Mouse (Mus musculus) C2C12 (cell line): ENCODE results near the gene Zfp990. TPM values are rescaled to one million over a fixed set of nuclear protein-coding genes. Genes with fewer than 3 reads are reported as not detected.
"Not testable (repeated sequence)": the region's sequence is repeated elsewhere in the genome, so short reads cannot be mapped to it uniquely, and the experiment has no call there.

Source experiments
- H3K27me3 ChIP-seq: one replicate; pipeline ENCODE4 v1.6.1; 2011; ENCODE audit not compliant: control insufficient read depth, insufficient read depth, insufficient read length
- H3K36me3 ChIP-seq: one replicate; pipeline ENCODE4 v1.6.1; 2011; ENCODE audit not compliant: control insufficient read depth, insufficient read depth
- H3K4me3 ChIP-seq: one replicate; pipeline ENCODE4 v1.5.1; 2011; ENCODE audit warnings: mild to moderate bottlenecking, control low read depth; ENCODE audit not compliant: poor library complexity, insufficient read depth, severe bottlenecking
- H3K79me2 ChIP-seq: one replicate; pipeline ENCODE4 v1.6.1; 2011; ENCODE audit not compliant: control insufficient read depth, insufficient read depth
- H3K79me3 ChIP-seq: one replicate; pipeline ENCODE4 v1.6.1; 2011; ENCODE audit warnings: low read depth, control low read depth
- H3ac ChIP-seq: one replicate; pipeline ENCODE3; 2011; ENCODE audit warnings: low read depth; ENCODE audit not compliant: control insufficient read depth, insufficient read length
- CEBPB ChIP-seq: IDR thresholded peaks from one replicate; pipeline ENCODE4 v1.6.1; 2011; ENCODE audit warnings: low read depth, mild to moderate bottlenecking, control low read depth, moderate library complexity
- CTCF ChIP-seq: IDR thresholded peaks from one replicate; pipeline ENCODE4 v1.5.1; 2011; ENCODE audit not compliant: control insufficient read depth, insufficient read depth, insufficient read length
- FOSL1 ChIP-seq: IDR thresholded peaks from one replicate; pipeline ENCODE4 v1.8.0; 2011; ENCODE audit warnings: mild to moderate bottlenecking, low read length; ENCODE audit not compliant: poor library complexity, insufficient read depth, severe bottlenecking
- MAX ChIP-seq: IDR thresholded peaks from one replicate; pipeline ENCODE4 v1.6.1; 2011; ENCODE audit warnings: mild to moderate bottlenecking, control low read depth
- MYOD1 ChIP-seq: IDR thresholded peaks from one replicate; pipeline ENCODE4 v1.6.1; 2011; ENCODE audit warnings: low read depth; ENCODE audit not compliant: control insufficient read depth, insufficient read length
- MYOG ChIP-seq: IDR thresholded peaks from one replicate; pipeline ENCODE4 v1.6.1; 2011; ENCODE audit not compliant: control insufficient read depth, insufficient read length; ENCODE audit errors: extremely low read depth
- USF1 ChIP-seq: IDR thresholded peaks from one replicate; pipeline ENCODE4 v1.6.1; 2011; ENCODE audit warnings: low read depth, mild to moderate bottlenecking, control low read depth, moderate library complexity
- long read RNA-seq, 2 experiments: library from polyadenylated mRNA; unstranded; transcript quantifications; one replicate each; pipeline ENCODE4 v2.0.0; 2019 to 2020
- polyA plus RNA-seq: library from polyadenylated mRNA; unstranded; fragments of >200 nt; fragmentation: generic; extraction: Trizol; gene quantifications from one replicate; pipeline ENCODE4 v1.2.1, GENCODE M21; 2012; ENCODE audit warnings: missing spikeins

Gene Zfp990
- 0.08 TPM for polyA plus RNA-seq
- long read RNA-seq, experiment 1 = 0 reads
- long read RNA-seq, experiment 2, partial matches to known transcripts = 0 of 1 reads
- long read RNA-seq, experiment 2, other reads (novel, unspliced or antisense) = 0 of 1 reads

DNA sequence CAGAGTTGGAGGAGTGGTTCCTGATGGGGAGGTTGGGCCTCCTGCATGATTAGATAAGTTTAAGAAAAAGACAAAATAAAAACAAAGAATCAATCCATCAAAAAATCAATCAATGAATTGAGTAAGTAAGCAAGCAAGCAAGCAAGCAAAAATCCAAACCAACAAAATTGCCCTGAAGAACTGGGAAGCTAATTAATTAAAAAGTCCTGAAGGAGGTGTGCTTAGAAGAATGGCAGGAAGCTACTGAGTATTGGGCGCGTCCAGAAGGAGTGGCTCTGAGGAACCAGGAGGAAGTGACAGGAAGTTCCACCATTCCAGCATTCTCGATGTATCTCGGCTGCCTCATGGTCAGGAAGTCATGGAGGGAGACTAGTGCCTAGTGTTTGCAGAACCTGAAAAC, at the start of gene Zfp990:
Gene Zfp990, plus strand, starts transcription at position 301 of the 400 bp plus-strand sequence.
- H3ac ChIP-seq, H3K4me3 ChIP-seq, H3K79me2 ChIP-seq, H3K36me3 ChIP-seq, H3K79me3 ChIP-seq, H3K27me3 ChIP-seq: not testable (repeated sequence)

DNA sequence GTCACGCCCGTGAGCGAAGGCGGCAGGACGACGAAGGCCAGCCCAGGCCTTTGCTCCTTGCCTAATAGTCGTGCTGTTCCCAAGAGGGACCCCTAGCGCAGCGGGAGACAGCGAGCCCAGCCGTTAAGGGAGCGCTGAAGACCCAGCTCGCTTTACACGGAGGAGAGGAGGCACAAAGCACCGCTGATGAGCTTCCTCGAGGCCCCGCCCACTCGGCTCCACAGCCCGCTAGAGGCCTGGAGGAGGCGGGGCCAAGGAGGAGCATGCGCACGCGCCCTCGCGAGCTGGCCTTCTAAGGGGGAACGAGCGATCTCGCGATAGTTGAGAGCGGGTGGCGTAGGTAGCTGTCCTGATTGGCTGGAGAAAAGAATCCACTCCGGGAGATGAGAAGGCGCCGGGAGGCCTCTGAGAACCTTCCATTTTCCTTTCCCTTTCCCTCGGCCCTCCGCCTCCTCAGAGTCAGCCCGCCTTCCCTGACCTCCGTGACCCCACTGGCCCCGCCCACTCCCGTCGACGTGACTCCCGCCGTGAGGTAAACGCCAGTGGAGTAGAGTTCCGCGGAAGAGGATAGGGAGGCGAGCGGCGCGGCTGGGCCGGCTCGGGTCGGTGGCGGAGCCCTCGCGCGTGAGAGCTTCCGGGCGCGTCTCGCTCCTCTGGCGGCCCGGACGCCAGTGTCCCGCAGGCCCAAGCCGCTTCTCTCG, 46.9 kb upstream of the Zfp990 start:
- not testable (repeated sequence) for H3K27me3 ChIP-seq, H3K79me2 ChIP-seq, H3K4me3 ChIP-seq, H3K79me3 ChIP-seq, H3K36me3 ChIP-seq, H3ac ChIP-seq

DNA sequence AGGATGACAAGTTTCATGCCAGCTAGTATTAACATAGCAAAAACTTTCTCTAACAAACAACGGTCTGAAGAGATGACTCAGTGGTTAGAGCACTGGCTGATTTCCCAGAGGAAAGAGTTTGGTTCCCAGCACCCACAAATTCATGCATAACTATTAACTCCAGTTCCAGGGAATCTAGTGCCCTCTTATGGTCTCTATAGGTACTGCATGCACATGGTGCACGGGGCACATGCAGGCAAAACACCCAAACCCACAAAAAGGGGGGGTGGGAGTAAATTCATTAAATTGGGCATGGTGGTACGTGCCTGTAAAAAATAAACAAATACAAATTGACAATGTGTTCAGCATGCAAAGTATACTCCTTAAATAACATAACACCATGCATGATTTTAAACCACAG, 32.4 kb upstream of the Zfp990 start:
- H3K79me3 ChIP-seq = no peaks in the 10 kb centered on the region
- H3K36me3 ChIP-seq = no peaks in the 10 kb centered on the region
- H3K27me3 ChIP-seq = no peaks in the 10 kb centered on the region
- no peaks in the 10 kb centered on the region for H3K79me2 ChIP-seq
- H3ac ChIP-seq = no peak overlapping the region
- TF ChIP-seq USF1 (no peak), FOSL1 (no peak), CTCF (no peak), MYOG (no peak), MYOD1 (no peak), CEBPB (no peak), MAX (no peak)
- no peak overlapping the region for H3K4me3 ChIP-seq

DNA sequence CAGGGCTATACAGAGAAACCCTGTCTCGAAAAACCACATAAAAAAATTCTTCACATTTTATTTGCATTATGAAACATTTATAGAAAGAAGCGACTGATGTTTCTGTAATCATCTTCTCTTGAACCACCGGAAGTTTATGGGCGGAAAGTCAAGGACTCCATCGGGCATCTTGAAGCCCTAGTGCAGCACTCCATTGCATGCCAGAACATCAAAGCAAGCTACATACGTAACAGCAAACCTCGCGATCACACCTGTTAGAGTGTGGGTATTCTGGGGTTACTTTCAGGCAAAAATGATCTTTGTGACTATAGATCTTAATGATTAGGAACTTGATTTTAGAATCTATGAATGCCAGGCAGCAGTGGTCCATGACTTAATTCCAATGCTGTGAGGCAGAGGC, 29.9 kb upstream of the Zfp990 start:
- not testable (repeated sequence) for H3K27me3 ChIP-seq, H3K79me3 ChIP-seq, H3K79me2 ChIP-seq, H3K4me3 ChIP-seq, H3K36me3 ChIP-seq, H3ac ChIP-seq

DNA sequence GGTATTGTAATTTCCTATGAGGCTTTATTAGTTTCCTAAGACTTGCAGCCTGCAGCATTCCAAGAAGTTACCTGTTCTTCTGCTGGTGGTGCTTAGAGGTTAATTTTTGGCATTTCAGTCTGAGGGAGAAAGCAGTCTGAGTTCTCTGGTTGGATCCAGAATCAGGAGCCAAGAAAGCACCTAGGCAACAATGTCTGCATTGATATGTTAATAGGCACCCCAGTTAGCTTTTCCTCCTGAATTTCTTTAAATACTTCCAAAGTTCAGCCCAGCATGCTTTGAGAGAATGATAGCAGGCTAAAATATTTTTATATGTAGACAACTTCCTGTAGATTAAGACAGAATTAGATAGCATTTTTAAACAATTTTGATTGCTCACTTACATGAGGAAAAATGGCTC, 21.2 kb upstream of the Zfp990 start:
- Histone ChIP-seq H3K27me3 (no peaks in the 10 kb centered on the region), H3K79me2 (no peaks in the 10 kb centered on the region), H3ac (no peak overlapping the region), H3K79me3 (no peaks in the 10 kb centered on the region), H3K4me3 (no peak overlapping the region), H3K36me3 (no peaks in the 10 kb centered on the region)
- TF ChIP-seq MYOG = no peak

DNA sequence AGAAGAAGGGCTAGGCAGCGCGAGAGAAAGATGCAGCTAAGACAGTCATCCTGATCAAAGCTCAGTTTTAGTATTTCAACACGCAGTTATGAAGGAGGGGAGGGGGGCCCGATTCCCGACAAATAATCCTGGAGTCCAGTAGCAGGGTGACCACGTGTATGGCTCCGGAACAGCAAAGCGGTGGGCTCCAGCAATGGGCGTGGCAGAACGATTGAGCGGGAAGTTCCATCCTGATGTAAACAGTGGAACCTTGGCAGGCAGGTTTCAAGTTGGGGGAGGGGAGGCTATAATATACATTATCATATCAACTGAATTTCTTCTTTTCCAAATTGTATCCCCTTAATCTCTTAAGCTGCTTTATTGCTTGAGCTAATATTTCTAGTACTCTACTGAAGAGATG, 18.4 kb upstream of the Zfp990 start:
- Histone ChIP-seq H3ac (no peak overlapping the region), H3K79me3 (no peaks in the 10 kb centered on the region), H3K27me3 (no peaks in the 10 kb centered on the region), H3K79me2 (no peaks in the 10 kb centered on the region), H3K36me3 (no peaks in the 10 kb centered on the region), H3K4me3 (no peak overlapping the region)
- TF ChIP-seq USF1 = no peak
- TF ChIP-seq MYOD1 = no peak
- TF ChIP-seq FOSL1 = no peak
- TF ChIP-seq CTCF = no peak
- no peak for TF ChIP-seq CEBPB
- TF ChIP-seq MYOG = no peak
- TF ChIP-seq MAX = no peak

DNA sequence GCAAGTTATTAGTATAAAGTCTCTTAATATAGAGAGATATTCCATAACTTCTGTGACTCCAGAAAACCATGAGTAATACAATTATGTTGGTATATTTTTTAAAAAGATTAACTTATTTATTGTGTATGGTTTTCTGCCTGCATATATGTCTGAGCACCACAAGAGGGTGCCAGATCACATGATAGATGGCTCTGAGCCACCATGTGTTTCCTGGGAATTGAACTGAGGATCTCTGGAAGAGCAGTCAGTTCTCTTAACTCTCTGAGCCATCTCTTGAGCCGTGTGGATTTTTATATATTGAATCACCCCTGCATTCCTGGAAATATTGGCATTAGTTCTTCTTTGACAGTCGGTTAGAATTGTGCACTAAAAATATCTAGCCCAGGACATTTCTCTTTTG, 17.2 kb upstream of the Zfp990 start:
- H3K36me3 ChIP-seq, H3K79me2 ChIP-seq, H3K27me3 ChIP-seq, H3K4me3 ChIP-seq, H3K79me3 ChIP-seq, H3ac ChIP-seq: not testable (repeated sequence)

DNA sequence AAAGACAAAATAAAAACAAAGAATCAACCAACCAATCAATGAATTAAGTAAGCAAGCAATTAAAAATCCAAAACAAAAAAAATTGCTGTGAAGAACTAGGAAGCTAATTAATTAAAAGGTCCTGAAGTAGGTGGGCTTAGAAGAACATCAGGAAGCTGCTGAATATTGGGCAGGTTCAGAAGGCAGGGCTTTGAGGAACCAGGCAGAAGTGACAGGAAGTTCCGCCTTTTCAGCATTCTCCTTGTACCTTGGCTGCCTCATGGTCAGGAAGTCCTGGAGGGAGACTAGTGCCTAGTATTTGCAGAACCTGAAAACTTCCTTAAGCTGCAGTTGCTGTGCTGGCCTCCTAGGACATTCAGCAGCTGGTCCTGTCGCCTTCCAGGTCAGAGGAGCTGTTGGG, 4.1 kb downstream of the Zfp990 start:
- not testable (repeated sequence) for H3K79me3 ChIP-seq, H3K27me3 ChIP-seq, H3K36me3 ChIP-seq, H3K4me3 ChIP-seq, H3ac ChIP-seq, H3K79me2 ChIP-seq

DNA sequence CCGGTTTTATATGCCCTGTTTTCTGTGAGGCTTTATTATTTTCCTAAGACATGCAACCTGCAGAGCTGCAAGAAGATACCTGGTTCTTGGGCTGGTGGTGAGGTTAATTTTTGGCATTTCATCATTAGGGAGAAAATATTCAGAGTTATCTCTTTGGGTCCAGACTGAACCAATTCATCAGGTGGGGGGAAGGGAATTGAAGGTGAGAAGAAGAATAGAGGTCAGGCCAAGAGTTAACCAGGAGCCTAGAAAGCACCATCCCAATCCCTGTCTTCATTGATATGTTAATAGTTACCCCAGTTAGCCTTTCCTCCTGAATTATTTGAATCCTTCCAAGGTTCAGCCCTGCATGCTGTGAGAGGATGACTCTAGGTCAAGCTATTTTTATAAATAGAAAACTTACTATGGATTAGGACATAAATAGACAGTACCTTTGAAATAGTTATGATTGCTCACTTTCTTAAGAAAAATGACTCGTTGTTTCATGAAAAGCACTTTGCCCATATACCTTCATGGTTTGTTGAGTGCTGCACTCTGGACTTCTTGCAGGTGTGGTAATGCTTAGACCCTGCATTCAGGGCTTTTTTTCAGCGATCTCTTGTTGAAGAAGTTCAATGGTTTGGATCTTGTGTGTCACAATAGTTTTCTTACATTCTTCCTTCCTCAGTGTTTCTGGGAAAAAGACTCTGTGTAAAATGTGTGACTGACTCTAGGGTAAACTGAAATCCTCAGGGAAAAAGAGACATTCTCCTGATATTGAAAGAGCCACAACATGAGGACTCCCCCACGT, 5.4 kb downstream of the Zfp990 start:
- H3ac ChIP-seq, H3K79me2 ChIP-seq, H3K4me3 ChIP-seq, H3K36me3 ChIP-seq, H3K79me3 ChIP-seq, H3K27me3 ChIP-seq: not testable (repeated sequence)
